Mouse (Mus musculus): ENCODE results near the gene Dhrs11.
A peak's percentile ranks its signal among the peaks of the same experiment; 100 is the strongest.
"Not testable (repeated sequence)": the region's sequence is repeated elsewhere in the genome, so short reads cannot be mapped to it uniquely, and the experiment has no call there.

Gene Dhrs11

GRCm38 (mm10) chr11:84828516-84829399, at the start of gene Dhrs11:
Gene Dhrs11 (minus strand): TSS chr11:84828994.
- DNase-seq (ENCODE audit: extremely low spot score, low spot score): peak; percentile 86

DNA sequence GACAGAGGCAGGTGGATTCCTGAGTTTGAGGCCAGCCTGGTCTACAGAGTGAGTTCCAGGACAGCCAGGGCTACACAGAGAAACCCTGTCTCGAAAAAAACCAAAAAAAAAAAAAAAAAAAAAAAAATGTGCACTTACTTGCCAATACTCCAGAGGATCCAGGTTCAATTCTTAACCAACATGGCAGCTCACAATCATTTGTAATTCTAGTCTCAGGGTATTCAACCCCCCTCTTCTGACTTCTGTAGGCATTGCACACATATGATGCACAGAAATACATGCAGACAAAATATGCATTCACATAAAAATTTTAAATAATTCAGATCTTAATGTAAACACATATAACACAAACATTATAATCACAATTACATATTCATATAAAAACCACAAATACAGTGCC, 47.2 kb upstream of the Dhrs11 start:
- DNase-seq (ENCODE audit: extremely low spot score, low spot score): not testable (repeated sequence)

DNA sequence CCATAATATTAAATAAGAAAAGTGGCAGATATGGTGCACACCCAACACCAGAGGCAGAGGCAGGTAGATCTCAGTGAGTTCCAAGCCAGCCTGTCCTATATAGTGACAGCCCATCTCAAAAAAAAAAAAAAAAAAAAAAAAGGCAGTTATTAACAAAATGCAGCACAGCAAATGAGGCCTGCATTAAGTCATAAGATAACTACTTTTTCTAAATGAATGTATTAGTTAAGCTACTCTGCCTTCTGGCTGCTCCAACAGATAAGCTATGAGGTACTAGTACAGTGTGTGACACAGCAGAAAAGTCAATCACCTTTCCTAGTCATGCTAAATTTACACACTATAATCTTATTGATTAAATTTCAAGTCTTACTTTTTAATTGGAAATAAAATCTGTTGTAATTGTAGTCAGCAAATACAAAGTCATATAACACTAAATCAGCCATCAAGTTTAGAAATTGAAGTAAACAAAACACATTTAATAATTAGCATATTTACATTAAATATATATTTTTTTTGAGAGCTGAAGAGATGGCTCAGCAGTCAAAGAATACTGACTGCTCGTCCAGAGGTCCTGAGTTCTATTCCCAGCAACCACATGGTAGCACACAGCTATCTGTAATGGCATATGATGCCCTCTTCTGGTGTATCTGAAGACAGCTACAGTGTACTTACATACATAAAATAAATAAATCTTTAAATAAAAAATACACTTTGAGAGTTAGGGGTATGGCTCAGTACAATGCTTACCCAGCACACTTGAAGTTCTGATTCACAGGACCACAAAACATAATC, 44.4 kb upstream of the Dhrs11 start:
- no peak for DNase-seq (ENCODE audit: extremely low spot score, low spot score)

GRCm38 (mm10) chr11:84871548-84872069, 42.8 kb upstream of the Dhrs11 start:
- no peak for DNase-seq (ENCODE audit: extremely low spot score, low spot score)

DNA sequence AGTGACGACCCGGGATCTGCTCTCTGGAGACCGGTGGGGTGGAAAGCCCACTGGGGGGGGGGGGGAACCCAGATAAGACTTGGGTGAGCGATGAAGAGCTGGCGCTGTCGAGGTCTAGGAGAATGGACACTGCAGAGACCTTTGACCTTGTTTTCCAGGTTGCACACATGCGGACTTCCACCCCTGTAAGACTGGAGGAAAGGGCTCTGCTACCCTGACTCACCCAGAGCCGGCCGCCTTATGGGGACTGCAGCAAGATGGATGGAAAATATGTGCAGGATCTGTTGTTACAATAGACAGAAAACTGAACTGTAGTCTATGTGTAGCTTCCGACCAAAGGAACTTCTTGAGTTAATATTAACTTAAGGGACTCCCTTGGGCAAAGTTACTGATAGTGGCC, 42.3 kb upstream of the Dhrs11 start:
- no peak for DNase-seq (ENCODE audit: extremely low spot score, low spot score)

DNA sequence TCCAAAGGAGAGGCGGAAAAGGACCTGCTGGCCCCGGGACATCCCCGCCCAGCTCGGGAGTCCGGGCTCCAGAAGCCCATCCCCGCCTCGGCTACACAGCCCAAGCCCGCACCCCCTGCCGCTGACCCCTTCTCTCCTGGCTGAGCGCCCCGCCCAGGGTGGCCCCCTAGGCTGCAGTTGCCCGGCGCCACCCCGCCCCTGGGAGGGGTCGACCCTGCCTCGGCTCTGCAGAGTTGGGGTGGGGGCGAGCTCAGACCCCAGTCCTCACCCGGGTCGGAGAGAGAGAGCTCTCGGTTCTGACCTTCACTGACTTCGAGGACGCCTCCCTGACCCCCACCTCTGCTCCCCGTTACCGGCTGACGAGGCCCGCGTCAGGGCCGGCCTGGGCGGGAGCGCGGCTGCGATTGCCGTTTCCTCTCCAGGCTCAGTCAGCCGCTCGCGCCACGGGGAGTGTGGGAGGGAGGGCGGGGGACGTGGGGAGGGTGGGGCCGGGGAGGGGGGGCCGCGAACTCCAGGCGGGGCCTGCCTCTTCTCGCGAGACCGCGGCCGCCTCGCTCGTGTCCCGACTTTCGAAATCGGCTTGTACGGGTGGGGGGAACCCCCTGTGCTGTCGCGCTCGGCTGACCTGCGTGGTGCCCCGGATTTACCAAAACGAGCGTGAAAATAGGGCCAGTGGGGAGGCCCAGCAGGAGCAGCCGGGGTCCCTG, 41.7 kb upstream of the Dhrs11 start, which contains the start of gene Ggnbp2:
Ggnbp2 (minus strand) TSS at position 481 of the 707 bp plus-strand sequence.
- DNase-seq (ENCODE audit: extremely low spot score, low spot score): peak; percentile 94

DNA sequence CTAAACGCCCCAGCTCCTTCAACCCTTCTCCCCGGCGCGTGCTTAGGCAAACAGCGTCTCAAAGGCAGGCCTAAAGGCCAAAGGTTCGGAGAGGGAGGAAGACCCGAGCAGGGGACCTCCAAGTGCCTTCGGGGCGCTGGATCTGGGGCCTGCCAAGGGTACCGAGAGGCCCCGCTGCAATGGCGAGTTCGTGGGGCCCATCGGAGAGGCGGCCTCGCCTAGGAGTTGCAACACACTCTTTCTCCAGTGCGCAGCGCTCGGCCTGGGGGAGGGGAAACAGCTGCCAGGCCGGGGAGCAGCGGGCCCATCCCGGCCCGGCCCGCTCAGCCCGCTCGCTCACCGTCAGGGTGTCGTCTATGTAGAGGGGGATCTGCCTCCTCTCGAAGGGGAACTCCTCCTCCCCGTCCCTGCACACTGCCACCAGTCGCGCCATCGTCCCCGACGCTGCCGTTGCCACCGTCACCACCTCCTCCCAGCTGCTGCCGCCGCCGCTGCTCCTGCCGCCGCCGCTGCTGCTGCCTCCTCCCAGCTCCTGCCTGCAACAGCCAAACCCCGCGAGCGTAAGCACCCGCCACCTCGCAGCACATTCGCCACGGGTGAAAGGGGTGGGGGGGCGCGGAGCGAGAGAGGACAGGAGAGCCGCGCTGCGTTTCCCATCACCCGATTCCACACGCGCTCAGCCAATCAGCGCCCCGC, 40.9 kb upstream of the Dhrs11 start:
- peak; percentile 98 for DNase-seq (ENCODE audit: extremely low spot score, low spot score)

GRCm38 (mm10) chr11:84868786-84869259, 40.0 kb upstream of the Dhrs11 start:
- no peak for DNase-seq (ENCODE audit: extremely low spot score, low spot score)

GRCm38 (mm10) chr11:84867586-84867985, 38.8 kb upstream of the Dhrs11 start:
- no peak for DNase-seq (ENCODE audit: extremely low spot score, low spot score)

DNA sequence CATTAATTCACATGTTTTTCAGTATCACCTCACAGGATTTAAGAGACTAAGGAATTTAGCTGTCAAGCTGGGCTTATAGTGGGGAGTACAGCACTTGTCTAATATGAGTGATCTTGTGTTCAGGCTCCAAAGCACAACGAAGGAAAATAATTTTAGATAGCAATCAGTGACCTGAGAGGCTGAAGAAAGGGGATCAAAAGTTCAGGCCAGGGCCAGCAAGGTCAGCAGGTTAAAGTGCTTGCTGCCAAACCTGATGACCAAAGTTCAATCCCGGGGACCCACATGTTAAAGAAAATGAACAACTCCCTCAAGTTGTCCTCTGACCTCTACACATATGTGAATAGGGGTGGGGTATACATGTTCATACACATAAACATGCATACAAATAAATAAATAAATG, 36.5 kb upstream of the Dhrs11 start:
- no peak for DNase-seq (ENCODE audit: extremely low spot score, low spot score)

DNA sequence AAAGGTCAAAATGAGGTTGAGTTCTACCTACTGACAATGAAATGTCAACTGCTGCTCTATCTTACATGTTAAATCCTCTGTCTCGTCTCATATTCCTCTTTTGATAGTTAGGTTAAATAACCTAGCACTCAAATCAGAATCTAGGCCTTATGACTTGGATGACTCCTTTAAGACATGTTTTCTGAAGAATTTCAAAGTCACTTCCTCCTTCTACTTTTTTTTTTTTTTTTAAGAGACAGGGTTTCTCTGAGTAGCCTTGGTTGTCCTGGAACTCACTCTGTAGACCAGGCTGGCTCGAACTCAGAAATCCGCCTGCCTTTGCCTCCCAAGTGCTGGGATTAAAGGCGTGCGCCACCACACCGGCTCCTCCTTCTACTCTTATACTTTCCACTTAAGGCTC, 26.5 kb upstream of the Dhrs11 start:
- DNase-seq (ENCODE audit: extremely low spot score, low spot score): no peak

GRCm38 (mm10) chr11:84847475-84848090, 18.8 kb upstream of the Dhrs11 start:
- DNase-seq (ENCODE audit: extremely low spot score, low spot score): no peak

GRCm38 (mm10) chr11:84846741-84847474, 18.1 kb upstream of the Dhrs11 start:
- DNase-seq (ENCODE audit: extremely low spot score, low spot score): no peak

- no peak for DNase-seq (ENCODE audit: extremely low spot score, low spot score)
Observed at GRCm38 (mm10) chr11:84839330-84839729, 10.5 kb upstream of the Dhrs11 start.

- not testable (repeated sequence) for DNase-seq (ENCODE audit: extremely low spot score, low spot score)
Observed at GRCm38 (mm10) chr11:84829495-84829894, 701 bp upstream of the Dhrs11 start.

DNA sequence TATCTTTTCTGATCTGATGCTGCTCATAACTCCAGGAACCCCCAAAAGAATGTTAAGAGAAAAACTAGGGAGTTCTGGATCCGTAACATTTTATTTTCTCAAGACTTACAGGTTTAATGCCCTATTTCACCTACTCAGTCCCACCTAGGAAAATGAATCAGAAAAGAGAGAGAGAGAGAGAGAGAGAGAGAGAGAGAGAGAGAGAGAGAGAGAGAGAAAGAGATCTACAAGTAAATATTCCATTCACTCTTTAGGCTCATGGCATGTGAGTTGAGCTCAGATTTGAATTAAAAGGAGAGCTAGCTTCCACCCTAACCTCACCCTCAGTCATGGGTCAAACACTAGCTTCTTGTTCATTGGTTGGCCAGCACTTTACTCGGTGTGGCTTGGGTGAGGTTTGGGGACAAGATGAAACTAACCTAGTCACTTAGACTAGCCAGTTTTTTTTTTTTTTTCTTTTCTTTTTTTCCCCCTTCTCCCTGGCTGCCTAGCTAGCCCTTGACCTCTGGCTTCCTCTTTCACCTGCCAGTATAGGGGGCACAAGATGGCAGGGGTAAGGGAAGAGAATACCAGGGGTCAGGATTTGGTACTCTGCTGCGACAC, 792 bp downstream of the Dhrs11 start:
- no peak for DNase-seq (ENCODE audit: extremely low spot score, low spot score)

DNA sequence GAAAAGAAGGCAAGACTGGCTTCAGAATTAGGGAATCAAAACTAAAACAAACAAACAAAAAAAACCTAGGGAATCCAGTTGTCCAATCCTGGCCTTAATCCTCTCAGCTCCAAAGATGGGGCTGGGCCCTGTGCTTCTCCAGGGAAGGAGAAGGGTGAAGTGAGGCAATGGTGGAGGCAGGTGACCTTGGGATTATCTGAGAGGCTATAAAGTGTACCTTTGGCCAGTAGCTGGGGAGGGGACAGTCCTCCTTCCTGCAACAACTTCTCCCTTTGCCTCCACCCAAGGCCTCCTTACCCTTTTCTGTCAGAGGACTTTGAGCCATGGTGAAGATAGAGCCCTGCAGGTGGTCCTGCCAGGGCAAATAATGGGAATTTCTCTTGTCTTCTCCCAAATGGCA, 1.3 kb downstream of the Dhrs11 start:
- no peak for DNase-seq (ENCODE audit: extremely low spot score, low spot score)

GRCm38 (mm10) chr11:84826185-84826584, 2.6 kb downstream of the Dhrs11 start:
- no peak for DNase-seq (ENCODE audit: extremely low spot score, low spot score)

GRCm38 (mm10) chr11:84825261-84825807, 3.5 kb downstream of the Dhrs11 start:
- DNase-seq (ENCODE audit: extremely low spot score, low spot score): no peak
